Mouse (Mus musculus) adrenal gland, postnatal 10 days (tissue): ENCODE measurements at regions not wholly inside any gene's neighbourhood (a gene's known extent, or its start where the extent isn't known, plus 50 kb on each side); places are given as distances from the start of the nearest gene placed in this dataset.
"Not testable (repeated sequence)": the region's sequence is repeated elsewhere in the genome, so short reads cannot be mapped to it uniquely, and the experiment has no call there.

Experiments
- DNase-seq: peaks from one replicate; pipeline ENCODE4 v3.0.0; 2021; ENCODE audit warnings: mixed read lengths

DNA sequence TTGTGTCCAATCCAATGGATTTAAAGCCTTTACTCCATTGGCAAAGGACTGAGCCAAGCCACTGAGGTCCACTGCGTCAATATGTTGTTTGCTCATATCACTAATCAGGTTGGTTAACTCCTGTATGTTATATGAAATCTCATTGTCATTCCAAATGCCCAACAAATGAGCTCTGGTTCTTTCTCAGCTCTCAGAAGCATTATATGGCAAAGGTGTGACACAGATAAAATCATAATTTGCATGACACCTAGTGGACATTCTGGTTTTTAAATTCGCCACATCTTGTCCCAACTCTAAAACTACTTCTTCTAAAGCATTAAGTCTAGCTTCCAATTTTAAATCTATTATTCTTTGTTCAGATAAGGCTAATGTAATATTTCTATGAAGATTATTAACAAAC lies 1035.1 kb upstream of the Sel1l start:
- DNase-seq: not testable (repeated sequence)

DNA sequence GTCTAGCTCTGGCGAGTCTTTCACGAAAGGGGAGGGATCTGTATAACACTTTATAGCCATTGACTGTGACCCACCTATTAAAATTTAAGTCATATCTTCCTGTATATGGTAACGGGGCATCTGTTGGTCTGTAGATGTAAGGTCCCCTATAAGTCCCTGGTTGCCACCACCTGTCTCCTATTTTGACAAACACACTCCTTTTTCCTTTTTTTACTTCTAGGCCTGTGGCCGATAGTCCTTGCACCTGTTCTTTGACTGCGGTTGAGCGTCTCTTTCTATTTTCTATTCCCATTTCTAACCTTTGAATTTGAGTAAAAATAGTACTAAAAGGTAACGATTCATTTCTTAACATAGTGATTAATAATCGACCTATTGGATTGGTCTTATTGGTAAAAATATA lies 1034.1 kb upstream of the Sel1l start:
- not testable (repeated sequence) for DNase-seq

DNA sequence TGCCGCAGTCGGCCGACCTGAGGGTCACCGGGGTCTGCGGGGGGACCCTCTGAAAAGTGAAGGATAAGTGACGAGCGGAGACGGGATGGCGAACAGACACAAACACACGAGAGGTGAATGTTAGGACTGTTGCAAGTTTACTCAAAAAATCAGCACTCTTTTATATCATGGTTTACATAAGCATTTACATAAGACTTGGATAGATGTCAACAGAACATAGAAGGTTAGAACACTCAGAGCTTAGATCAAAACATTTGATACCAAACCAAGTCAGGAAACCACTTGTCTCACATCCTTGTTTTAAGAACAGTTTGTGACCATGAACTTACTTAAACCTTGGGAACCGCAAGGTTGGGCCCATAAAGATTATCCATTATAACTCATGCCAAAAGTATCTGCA lies 1033.6 kb upstream of the Sel1l start:
- not testable (repeated sequence) for DNase-seq

DNA sequence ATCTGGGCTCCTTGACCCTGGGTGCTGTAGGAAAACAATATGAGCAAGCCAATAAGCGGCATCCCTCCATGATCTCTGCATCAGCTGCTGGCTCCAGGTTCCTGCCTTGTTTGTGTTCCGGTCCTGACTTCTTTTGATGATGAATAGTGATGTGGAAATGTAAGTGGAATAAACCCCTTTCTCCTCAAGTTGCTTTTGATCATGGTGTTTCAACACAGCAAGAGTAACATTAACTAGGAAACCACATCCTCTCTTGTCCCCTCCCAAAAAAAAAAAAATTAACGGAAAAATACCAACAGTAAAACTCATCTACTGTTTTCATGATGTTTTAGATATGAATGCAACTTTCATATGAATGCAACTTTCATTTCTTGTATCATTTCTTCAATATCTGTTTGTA lies 1024.6 kb upstream of the Sel1l start:
- no peak for DNase-seq

DNA sequence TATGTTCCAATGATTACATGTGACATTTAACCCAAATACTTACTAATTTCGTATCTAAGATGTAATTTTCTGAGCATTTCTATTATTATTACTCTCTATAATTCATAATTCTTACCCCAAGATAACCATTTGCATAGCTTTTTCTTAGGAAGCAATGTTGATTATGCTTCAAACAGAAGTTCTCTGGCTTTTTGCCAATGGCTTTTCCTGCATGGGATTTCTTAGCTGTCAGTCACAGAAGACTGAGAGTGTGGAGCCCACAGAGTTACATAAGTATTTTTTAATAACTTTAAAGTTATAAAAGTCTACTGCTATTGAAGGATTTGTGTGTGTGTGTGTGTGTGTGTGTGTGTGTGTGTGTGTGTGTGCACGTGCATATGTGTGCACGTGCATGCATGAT lies 1020.4 kb upstream of the Sel1l start:
- no peak for DNase-seq

DNA sequence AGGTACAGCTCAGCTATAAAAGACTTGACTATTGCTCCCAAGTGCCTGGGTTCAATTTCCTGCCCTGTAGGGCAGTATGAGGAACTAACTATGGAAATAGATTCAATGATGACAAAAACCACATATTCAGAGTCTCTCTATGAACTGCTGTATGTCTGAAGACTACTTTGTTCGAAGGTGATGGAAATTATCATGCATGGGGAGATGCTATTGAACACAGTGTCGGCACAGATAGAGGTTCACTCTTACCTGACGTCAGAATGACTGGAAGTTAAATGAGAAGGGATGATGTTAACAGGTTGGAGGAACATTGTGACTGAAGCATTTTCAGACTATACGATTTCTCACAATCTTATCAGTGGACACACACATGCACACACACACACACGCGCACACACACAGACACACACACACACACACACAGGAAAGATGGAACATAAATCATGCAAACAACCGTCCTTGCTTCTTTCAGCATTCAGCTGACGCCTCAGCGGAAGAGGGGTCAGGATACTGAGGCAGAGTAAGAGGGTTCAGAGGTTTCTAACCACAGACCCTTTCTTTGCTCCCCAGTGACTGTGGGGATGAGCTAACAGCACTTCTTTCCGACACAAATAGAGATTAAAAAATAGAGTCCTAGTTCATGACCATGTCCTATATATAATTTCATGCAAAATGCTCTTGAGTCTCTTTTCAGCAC lies 974.3 kb upstream of the Sel1l start:
- no peak for DNase-seq

DNA sequence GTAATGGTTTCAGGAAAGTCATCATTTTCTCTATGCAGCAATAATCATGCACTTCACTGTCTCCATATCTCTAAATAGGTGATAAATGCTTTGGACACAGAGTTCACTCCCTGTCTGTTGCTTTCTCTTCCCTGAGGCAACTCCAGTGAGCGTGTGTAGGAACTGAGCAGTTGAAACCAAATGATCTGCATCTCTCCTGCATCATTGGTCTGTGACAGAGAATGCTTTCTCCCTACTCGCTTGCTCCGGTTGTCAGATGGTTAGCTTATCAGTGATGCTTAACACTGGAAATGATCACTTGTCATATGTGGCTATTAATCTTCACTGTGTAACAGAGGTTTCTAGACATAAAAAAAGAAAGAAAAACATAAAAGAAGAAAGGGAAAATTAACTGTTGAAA lies 969.7 kb upstream of the Sel1l start:
- DNase-seq: no peak

DNA sequence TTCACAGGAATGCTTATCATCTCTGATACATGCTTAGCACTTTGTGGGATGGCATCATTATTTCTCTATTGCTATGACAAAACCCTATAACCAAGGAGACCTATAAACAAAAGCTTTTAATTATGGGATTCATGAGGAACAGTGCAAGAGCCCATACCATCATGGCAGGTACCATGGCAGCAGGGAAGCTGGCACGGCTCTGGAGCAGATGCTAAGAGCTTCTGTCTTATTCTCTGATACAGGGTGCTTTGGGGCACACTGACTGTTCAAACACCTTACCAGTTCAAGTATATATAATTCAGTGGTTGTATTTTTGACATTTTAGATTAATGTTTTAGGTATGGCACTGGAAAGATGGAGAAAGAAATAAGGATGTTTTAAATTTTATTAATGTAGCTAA lies 952.2 kb upstream of the Sel1l start:
- DNase-seq: no peak

DNA sequence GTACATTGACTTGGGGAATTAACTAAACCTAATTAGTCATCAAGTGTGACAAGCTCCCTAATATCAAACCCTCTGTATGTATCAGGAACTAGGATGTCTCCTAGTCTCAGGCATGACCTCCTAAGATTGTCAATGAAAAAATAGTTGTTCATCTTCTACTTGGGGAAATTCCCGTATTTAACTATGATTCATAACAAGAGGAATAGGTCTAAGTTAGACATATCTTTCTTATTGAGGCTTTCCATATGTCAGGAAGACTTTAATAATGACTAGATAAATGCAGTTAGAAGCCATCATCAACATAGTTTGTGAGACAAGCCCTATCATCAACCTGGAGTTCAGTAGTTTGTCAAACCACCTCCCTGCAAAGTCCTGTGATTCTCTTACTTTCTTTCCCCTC lies 934.4 kb upstream of the Sel1l start:
- no peak for DNase-seq

DNA sequence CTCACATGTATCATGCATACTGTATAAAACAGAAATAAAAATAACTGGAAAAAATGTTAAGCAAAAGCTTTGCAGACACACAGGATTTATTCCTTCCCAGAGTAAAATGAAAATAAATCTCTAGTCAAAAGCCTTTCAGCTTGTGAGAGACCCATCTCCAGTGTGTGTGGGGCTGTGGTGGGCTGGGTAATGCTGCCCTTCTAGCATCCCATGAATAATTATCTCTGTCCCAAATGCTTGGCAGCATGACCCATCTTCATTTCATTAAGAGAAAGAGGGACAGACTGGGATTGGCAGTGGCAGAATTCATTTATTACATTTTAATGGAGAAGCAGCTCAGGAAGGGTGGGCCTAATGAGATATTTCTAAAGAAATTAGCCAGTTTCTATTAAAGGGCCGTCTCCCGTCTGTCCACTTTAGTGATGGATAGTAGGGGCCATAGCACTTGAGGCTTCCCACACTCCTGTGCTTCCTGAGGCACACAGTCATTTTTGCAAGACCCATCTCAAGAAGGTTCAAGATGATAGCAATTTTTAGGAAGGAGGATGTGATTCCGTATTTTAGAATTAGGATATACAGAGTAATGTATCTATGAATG lies 930.8 kb upstream of the Sel1l start:
- no peak for DNase-seq

DNA sequence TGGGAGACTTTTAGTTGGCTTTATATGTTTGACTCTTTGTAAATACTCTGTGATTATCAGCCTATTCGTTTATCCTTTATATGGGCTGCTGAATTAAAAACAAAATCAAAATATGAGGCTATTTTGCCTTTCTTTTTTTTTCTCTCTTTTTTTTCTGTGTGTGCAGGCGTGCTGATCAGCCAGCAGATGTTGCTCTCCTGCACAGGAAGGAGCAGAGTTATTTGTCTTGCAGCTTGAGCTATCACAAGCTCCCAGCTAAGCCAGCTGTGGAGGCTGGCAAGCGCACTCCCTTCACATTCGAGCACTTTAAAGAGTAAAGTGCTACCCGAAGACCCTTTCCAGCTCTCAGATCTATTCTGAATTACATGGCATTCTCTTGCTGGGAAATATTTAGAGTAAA lies 926.7 kb upstream of the Sel1l start:
- no peak for DNase-seq

DNA sequence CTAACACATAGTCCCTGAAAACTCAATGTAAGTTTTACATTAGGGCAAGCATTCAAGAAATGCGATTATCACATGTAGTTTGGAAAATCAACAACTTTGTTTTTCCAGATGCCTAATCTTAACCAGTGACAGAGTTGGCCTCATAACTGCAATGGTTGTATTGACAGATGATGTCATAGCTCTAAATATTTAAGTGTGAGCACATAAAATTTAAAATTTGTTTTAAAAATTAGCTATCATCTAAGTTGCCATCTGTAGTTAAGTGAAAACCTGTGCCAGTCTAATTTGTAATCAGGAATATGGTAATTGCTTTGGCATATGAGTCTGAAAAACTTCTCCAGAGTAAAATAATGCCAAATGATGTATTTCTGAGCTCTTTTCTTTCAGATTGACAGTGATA lies 899.6 kb upstream of the Sel1l start:
- no peak for DNase-seq

DNA sequence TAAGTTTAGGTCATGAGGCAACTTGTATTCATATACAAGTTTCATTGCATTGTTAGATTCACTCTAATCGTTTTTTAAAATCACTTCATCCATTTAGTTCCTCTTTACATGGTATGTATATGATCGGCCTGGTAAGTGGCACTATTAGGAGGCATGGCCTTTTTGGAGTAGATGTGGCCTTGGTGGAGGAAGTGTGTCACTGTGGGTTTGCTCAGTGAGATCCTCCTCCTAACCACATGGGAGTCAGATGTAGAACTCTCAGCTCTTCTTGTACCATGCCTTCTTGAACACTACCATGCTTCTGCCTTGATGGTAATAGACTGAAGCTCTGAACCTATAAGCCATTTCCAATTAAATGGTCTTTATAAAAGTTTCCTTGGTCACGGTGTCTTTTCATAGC lies 891.9 kb upstream of the Sel1l start:
- no peak for DNase-seq

DNA sequence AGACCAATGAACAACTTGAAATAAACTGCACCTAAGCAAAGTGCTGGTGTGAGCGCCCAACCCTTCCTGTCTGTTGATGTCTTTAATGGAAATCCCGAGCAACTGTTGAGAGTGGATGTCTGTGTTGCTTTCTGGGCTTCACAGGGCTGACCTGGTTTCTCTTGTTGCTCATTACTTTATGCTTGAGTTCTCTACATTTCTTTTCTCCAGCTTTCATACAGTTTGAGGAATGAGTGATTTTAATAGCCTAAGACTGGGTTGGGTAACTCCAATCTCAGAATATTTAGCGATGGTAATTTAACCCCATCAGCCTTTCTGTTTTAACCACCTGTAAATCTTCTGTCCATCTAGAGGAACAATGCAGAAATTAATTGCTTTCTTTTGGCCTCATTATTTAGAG lies 890.2 kb upstream of the Sel1l start:
- no peak for DNase-seq

DNA sequence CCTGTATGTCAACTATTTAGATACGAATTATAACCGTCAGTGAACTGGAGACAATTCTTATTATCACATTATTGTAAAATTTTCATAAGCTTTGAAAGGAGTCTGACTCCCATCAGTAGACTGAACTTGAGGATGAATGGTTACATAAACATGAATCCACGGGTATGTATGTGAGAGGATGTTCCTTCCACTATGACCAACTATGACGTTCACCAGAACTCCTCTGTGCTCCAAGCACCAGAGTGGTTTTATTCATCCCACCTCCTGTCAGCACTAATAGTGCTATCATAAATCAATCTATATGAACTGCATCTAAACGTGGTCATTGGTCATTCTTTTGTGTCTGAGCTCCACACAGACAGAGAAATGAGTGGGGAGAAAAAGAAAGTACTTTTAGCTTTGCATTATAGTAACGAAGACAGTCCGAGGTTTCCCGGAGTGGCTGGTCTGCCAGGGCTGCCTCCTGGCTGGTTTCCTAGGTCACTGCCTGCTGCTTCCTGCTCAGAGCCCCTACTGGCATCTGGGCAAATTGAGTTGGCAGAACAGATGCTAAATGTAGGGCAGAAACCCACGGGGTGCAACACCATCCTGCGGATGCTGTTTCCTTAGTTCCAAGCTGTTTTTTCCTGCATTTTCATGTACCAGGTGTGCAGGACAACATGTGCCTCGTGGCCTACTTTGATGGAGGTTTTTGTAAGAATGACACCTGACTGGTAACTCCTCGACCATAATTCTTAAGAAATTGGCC lies 888.8 kb upstream of the Sel1l start:
- no peak for DNase-seq

DNA sequence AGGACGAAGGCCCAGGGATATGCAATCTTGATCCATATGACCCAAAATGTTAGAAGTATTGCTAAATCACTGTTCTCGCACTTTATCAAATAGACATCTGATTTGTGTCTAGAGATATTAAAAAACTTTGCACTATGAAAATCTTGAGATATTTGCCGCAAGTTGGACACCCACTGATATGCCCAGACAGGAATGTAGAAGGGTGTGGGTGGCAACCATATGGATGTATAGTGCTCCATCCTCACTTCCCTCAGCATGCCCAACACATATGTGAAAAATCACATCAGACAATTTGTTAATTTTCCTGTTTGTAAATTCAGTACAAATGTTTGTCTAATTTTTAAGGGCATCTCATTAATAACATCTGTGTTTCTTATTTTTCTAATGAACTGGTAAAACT lies 874.1 kb upstream of the Sel1l start:
- DNase-seq: no peak

DNA sequence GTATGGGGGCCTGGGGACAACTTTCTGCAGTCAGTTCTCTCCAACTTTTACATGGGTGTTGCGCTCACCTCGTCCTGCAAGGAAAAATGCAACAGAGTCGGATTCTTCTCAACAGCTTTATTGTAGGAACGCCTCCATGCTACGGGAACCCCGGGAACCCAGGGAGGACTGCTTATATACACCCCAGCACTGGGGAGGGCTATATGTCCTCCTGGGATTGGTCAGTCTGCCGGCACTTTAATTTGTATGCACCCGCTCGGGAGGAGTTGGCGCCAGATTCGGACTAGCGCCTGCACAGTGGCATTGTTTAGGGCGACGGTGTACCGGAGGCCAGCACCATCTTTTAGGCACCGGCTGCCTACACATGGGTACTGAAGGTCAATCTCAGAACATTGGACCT lies 864.5 kb upstream of the Sel1l start:
- DNase-seq: no peak

DNA sequence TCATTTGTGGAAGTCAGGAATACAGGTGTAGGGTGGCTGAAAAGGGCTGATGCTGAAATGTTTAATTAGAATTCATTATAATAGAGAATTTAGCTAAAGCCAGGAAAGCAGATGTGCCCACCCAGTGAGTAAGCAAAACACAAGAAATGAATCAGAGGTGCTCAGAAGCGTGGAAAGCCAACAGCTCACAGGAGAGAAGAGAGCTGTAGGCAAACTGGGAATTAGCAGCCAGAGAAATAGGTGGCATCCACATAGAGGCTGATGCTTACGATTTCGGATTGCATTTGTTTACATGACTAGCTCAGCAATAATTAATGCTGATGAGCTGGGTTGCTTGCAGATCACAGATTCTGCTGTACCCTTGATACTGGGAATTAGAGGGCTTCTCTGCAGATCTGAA lies 859.5 kb upstream of the Sel1l start:
- no peak for DNase-seq

DNA sequence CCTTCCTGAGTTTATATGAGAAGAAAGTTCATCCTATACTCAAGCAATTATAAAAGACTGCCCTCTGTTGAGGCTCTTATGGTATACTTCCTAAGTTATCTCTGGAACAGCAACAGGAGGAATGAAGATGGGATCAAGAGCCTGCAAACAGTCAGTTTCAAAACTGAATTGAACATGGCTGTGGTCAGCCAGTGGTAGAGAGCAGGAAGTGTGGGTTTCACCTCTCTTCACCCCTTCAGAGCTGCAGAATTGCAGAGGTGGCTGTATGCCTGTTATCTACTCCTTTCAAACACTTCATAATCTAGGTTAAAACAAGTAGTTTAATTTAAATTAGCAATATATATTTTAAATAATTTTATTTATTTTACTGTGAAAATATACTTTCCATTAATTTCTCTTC lies 854.8 kb upstream of the Sel1l start:
- DNase-seq: no peak

DNA sequence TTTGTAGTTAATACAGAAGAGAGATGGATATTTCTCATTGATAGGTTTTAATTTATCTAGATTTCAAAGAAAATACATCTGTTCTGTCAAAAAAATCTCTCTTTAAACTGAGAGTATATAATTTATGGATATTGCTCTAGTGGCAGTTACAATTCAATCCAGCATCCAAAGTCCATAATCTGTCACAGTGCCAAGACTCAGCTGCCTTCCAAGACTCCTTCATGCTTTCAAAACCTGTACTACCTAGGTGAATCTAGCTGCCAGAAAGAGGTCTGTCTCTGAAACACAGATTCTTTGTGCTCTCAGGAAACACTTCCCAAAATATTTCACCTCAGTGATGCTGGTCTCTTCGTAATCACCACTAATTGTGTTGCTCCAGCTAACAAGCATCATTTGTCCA lies 844.0 kb upstream of the Sel1l start:
- no peak for DNase-seq

DNA sequence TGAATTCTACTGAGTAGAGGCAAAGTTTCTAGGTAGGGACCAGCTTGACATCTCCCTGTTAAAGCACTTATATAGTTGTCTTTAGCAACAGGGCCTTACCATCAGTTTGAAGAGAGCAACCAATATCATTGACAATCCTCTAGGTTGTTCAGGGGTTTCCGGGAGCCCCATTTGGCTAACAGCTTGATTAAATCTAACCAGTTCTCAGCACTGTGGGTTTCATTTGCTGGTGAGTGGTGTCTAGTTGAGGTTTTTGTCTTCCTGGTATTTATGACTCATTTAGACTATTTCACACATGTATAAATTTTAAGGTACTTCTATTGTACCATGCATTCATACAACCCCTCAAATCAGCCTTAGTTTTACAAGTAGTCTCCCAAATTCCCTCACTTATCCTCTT lies 823.4 kb upstream of the Sel1l start:
- no peak for DNase-seq

DNA sequence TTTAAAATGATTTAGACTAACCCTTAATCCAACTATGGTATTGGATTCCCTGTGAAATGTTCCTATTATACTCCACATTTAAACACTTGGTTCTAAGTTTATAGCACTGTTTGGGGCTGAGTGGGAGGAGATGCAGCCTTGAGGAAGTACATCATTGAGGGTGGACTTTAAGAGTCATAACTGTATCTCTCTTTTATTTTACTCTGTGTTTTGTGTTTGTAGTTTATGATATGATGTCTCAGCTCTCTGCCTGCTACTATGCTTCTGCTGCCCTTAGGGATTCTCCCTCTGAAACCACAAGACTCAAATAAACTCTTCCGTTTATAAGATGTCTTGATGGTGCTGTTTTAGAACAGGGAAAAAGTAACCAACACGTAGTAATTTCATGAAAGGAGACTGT lies 797.7 kb upstream of the Sel1l start:
- DNase-seq: no peak

DNA sequence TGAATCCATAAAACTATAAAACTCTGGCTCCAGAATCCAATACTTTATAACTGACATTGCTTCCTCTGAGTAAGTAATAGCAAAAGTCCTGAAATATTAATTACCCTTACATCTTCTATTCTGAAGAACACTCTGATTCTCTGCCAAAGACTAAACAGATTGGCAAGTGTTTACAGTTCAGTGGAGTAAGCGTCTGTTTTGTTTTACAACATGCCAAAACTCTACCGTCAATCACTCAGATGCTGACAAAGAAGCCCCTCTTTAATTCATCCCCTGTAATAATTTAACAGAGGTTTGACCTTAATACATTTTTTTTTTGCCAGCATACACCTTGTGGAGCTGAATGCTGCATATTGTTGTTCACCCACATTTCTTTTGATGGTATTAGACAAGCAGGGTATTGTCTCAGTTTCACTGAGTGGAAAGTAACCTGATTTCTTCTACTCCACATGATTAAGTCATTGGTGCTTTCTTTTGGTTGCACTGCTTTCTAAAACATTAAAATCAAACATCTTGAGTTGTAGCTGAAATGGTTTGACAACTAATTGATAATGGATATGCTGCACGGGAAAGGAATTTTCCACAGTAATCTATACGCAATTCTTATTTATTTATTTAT lies 796.2 kb upstream of the Sel1l start:
- no peak for DNase-seq

DNA sequence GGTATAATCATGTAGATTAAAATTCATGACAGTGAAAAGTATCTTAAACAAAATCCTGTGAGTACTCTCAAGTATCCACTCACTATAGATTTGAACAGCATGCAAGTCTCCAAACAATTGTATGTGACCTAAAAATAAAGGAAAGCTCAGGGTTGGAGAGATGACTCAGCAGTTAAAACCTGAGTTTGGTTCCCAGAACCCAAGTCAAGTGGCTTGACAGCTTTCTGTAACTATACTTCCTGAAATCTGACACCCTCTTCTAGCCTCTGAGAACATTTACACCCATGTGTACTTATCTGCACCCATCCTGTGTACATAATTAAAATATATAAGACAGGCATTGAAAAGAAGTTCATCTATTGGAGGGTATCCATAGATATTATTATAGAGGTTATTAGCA lies 770.2 kb upstream of the Sel1l start:
- DNase-seq: no peak
